Mouse (Mus musculus): Measurements from ENCODE around the gene Habp4.

Gene Habp4

DNA sequence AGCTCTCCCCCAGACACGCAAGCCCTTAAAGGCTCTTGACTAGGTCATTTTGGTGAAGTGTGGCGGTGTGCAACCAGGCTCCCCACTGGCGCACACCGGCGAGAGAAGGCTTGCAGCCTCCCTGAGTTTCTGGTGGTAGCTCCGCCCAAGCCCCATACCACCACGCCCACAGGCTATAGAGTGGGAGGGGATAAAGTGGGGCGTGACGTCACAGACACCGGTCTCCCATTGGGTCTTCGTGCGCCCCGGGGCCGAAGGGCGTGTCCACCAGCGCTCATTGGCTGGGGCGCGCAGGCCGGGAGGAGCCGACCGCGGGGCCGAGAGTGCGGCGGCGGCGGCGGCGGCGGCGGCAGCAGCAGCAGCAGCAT lies at the start of gene Habp4:
TSS of gene Habp4 (plus strand) at position 277 of the 368 bp plus-strand sequence.
- DNase-seq (ENCODE audit: low spot score in 2 of 2), result peak; percentile 98

DNA sequence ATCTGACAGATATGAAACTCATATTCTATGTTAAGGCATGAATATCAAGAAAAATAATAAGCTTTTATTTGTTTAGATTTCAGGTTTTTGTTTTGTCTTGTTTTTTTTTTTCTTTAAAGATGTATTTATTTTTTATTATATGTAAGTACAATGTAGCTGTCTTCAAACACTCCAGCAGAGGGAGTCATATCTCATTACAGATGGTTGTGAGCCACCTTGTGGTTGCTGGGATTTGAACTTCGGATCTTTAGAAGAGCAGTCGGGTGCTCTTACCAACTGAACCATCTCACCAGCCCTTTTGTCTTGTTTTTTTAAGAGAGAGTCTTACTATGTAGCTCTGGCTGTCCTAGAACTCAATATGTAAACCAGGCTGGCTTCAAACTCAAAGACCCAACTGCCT lies 44.2 kb upstream of the Habp4 start:
- no peak for DNase-seq (ENCODE audit: low spot score in 2 of 2)

DNA sequence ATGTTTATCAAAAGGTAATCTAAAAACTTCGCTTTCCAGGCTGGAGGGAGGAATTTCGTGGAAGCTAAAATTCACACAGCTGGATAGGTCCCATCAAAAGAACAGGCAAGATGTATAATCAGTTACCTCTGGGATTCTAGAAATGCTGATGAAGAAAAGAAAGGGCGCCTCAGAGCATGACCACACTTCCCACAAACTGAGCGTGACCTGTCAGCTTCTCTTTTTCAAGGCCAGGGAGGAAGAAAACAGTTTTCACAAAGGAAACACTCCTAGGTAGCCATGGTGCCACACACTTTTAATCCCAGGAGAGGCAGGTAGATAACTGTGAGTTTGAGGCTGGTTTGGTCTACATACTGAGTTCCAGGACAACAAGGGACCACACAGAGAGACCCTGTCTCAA lies 40.9 kb upstream of the Habp4 start:
- DNase-seq (ENCODE audit: low spot score in 2 of 2), result peak; percentile 9 to 10

DNA sequence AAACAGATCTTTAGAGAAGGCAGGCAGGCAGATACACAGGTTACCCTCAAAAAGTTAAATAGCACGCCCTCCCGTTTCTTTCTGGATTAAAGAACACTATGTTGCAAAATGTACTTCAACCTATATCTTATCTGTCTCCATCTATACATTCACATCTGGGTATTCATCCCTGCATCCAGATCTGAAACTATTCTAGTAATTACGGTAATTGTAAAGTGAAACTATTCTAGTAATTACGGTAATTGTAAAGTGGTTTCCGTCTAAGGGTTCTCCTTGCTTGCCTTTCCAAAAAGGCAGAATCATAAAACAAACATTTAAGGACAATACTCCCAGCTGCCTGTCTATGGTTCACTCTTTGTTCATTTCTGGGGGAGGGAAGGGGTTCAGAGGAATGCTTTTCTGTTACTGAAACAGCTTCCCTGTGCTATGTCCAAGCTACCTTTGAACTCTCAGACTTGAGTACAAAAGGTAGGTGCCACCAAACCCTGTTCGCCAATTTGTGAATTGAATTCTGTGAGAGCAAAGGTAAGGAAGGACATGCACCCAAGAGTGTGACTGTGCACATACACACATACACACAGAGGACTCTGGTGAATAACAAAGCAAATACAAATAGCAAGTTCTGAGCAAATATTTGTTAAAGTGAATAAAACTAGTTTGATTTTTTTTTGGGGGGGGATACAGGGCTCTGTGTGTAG lies 38.0 kb upstream of the Habp4 start:
- no peak for DNase-seq (ENCODE audit: low spot score in 2 of 2)

DNA sequence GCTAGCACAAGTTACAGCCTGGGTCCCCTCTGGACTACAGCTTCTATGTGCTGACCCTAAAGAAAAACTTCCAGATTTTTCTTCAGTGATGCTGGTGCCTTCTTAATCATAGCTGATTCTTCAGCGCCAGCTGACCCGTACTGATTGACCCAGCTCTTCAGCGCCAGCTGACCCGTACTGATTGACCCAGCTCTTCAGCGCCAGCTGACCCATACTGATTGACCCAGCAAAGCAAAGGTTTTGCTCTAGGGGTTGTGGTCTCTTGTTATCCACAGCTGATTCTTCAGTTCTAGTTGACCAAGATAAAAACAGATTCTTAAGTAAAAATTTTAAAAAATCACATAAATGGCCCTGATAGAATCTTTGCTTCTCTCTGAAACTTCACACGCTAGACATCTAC lies 36.7 kb upstream of the Habp4 start:
- DNase-seq (ENCODE audit: low spot score in 2 of 2), result no peak

DNA sequence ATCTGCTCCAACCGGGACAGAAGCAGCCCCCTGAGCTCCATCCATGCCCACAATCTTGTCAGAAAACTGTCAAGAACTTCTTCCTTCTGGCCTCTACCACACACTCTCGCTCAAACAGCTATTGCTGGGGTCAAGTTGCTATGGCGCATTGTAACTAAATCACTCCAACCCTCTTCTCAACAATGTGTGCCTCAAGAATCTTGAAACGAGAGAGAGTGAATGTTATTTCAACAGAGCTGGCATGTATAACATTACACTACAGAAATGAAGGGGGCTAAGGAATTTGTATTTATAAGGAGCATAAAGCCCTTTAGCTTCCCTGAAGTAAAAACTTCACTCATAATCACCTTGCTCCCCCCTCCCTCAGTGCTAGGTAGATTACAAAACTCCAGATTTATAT lies 35.3 kb upstream of the Habp4 start:
- DNase-seq (ENCODE audit: low spot score in 2 of 2), result no peak

DNA sequence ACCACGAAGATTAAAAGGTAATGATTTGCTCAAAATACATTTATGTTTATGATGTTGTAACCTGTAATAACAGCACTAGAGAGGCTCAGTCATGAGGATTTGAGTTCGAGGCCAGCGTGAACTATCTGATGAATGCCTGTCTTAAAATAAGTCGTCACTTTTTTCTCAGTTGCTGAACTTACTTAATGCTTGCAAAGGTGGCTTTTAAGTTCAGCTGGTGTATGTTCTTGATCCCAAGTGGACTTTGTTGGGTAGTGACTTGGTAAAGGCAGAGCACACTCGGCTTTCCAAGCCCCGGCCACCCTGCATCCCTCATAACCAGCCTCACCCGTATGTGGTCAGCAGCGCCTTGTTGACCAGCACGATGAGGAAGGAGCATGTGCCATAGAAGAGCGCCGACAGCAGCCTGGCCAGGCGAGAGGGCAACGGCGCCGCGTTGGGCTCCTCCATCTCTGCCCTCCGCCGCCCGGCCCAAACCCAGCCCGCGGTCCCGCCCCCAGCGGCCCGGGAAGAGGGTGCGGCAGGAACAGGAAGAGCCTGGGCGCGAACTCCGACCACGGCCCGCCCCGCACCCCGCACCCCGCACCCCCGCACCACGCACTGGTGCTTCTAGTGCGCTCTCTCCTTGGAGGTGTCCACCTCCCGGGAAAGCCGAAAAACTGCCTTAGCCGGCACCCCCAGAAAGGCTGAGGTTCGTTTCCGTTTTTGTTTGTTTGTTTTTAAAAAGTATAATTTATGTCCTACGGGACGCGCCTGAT lies 32.6 kb upstream of the Habp4 start, which contains the start of gene Slc35d2:
TSS of gene Slc35d2 (minus strand) at position 511 of the 758 bp plus-strand sequence.
- peak; percentile 74 to 77 for DNase-seq (ENCODE audit: low spot score in 2 of 2)

DNA sequence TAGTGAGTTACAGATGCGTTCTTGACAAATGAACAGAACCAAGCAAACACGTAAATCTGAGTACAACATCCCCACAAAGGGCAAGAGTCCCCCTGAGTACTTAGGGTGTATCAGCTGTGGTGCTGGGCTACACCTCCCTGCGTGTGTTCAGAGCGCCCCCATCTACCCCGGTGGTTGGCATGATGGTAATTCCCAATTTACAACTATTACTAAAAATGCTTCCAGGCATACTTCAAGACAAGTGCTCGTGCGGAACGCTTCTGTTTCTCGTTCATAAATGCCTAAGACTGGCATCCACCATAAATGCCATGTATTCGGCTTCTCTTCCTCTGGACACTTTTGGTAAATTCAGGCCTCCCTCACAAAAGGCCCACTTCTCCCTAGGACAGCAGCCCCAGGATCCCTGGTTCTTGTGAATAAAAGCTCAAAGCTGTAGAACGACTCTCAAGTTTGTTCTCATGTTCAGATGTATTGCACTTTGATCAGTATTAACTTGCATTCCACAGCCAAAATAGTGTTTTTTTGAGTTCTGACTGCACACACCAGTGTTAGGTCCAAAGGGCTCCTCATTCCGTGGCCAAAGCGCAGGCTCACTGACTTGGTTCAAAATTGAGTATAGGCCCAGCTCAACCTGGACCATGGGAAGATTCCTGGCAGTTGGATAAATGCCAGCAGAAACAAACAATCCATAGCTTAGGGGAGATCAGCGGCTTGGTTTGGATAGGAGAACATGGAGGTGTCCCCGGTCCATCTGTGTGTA lies 31.8 kb upstream of the Habp4 start:
- peak; percentile 63 to 72 for DNase-seq (ENCODE audit: low spot score in 2 of 2)

DNA sequence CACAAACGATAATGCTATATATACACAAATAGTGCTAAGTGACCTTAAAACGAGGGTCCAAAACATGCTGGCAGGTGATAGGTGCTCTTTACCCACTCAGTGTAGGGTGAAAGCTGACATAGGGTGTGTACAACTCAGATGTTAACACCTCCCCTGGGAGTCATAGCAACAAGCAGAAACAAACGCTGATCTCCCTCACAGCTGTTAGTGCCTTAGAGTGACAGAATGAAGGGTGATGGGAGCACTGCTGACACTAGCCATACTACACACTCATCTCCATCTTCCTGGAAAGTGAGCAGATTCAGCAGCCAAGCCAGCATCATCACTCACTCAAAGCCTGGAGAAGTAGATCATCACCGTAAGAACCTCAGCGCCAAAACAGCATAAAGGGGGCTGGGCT lies 11.5 kb upstream of the Habp4 start:
- no peak for DNase-seq (ENCODE audit: low spot score in 2 of 2)

DNA sequence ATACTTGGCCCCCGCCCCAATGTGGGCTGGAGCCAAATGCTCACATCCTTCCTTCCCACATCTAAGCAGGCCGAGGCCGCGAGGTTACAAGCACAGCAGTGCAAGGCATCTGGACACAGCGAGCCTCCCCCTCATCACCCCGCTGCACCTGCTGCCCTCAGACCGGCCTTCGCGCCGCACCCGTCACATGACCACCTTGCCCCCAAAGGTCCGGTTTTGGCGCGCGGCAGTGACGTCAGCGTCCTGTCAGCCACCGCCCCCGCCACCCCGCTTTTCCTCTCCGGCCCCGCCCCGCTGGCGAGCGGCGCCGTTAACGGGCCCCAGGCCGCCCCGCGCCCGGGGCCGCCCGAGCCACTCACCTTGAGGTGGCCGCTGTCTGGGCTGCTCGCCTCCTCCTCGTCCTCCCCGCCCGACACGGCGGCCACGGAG lies 9.4 kb upstream of the Habp4 start:
- DNase-seq (ENCODE audit: low spot score in 2 of 2), result peak; percentile 86 to 88

DNA sequence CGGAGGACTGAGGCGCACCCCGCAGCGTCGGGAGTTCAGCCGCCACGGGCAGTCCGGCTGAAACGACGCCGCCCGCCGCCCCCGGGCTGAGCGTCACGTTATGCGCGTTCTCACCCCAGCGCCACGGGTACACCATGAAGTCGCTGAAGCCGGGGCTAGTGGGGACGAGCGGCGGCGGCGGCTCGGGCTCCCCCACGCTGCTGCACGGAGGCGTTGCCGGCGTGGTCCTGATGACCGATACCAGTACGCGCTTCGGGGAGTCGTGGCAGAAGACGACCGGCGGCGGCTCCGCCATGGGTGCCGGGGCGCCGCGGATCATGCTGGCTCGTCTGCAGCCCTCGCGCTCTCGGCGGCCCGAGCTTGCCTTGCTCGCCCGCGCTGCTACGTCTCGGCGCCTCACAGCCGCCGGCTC lies 8.9 kb upstream of the Habp4 start:
- no peak for DNase-seq (ENCODE audit: low spot score in 2 of 2)

DNA sequence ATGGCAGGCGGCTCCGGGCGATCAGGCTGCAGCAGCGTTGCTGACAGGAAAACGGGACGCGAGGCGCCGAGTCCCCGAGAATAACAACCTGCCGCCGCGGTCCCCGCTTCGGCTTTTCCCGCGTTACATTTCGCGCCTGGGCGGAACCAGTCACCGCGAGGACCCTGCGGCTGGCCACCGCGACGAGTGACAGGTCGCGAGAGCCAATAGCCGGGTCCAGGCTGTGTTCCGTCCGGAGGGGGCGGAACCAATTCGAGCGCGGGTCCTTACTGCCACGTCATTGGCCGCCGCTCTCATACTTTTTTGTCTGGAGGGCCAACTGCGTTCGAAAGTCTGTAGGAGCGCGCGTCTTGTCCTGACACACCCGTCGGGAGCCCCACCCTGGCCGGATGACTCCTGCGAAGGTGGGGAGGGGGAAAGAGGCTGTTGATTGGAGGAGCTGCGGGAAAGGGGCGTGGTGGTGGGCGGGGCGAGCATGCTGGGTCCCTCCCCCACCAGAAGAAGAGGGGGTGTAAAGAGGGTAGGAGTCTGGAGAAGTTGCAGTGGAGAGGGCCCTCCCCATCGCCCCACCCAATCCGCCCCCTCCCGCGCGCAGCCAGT lies 8.4 kb upstream of the Habp4 start, which contains the start of gene Zfp367:
TSS of gene Zfp367 (minus strand) at position 120 of the 600 bp plus-strand sequence.
- DNase-seq (ENCODE audit: low spot score in 2 of 2), result peak; percentile 99 to 100

DNA sequence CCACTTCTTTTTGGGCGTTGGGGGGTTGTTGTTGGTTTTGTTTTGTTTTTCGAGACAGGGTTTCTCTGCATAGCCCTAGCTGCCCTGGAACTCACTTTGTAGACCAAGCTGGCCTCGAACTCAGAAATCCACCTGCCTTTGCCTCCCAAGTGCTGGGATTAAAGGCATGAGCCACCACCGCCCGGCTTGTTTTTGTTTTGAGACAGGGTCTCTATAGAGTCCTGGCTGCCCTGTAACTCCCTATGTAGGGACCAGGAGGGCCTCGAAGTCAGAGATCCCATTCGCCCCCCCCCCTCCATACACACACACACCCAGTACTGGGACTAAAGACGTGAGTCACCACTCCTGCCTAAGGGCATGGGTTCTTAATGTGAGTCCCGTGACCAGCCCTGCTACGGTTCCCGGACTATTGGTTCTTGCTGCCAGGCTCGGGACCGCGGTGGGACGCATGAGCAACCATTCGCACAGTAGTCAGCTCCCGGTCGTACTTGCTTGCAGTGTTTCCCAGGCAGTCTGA lies 7.8 kb upstream of the Habp4 start:
- peak; percentile 38 to 48 for DNase-seq (ENCODE audit: low spot score in 2 of 2)

DNA sequence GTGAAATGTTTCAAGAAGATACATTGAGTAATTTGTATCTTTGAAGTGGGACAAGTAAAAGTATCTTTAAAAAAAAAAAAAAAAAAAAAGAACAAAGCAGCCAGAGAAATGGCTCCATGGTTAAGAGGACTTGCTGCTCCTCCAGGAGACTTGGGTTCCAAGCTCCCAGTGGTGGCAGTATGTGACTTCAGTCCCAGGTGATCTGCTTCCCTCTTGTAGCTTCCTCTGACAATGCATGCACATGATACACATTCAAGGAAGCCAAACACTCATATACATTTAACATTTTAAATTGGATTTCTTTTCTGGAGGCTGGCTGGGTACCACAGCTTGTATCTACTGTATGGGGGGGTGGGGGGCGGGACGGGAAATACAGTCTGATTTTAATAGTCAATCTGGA lies 7.0 kb upstream of the Habp4 start:
- DNase-seq (ENCODE audit: low spot score in 2 of 2), result no peak

DNA sequence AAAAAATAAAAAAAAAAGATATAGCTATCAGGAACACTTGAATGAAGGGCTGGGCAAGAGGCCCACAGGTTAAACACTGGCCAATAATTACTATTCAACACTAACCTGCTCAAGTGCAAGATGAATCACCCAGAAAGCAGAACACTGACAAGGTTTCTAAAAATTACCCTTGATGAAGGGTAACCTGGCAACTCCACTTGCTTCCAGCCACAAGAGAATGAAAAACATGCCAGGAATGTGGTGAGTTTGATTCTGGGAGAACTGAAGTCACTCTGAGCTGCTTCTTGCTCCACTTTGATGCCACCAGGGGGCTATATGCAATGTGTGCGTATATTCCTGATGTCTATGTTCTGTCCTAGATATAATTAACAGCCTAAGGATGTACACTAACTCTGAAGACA lies 6.5 kb upstream of the Habp4 start:
- DNase-seq (ENCODE audit: low spot score in 2 of 2), result no peak

DNA sequence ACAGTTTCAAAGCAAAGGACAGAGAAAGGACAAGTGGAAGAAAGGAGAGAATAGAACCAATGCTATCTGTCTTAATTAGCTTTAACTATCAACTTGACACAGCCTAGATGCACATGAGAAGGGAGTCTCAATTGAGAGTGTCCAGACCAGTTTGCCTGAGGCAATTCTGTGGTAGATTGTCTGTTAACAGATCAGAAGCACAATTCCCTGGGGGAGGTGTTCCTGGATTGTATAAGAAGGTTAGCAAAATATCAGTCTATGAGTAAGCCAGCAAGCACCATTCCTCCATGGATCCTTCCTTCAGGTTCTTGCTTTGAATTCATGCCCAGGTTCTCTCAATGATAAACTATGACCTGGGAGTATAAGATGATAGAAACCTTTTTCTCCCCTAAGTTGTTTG lies 4.7 kb upstream of the Habp4 start:
- no peak for DNase-seq (ENCODE audit: low spot score in 2 of 2)

DNA sequence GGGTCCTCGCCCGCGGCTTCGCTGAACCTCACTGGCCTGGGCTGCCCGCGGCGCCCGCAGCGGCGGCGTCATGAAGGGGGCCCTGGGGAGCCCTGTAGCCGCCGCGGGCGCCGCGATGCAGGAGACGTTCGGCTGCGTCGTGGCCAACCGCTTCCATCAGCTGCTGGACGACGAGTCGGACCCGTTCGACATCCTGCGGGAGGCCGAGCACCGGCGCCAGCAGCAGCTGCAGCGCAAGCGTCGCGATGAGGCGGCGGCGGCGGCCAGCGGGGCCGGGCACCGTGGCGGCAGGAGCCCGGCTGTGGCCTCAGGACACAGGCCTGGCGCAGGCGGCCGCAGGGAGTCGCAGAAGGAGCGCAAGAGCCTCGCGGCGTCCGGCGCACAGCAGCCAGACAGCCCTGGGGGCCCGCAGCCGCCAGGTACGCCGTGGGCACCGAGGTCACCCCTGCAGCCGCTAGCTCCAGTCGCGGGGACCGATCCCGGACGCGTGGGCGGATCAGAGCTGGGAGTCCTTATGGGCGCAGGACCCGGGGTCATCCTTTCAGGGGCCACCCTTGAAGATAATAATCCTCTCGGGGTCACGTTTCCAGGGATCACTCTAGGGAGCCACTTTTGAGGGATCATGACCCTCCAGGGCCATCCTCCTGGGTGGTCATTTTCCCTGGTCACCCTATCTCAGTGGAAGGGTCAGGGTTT lies 440 bp downstream of the Habp4 start:
- DNase-seq (ENCODE audit: low spot score in 2 of 2), result peak in 1 of 2 experiments; percentile 18

DNA sequence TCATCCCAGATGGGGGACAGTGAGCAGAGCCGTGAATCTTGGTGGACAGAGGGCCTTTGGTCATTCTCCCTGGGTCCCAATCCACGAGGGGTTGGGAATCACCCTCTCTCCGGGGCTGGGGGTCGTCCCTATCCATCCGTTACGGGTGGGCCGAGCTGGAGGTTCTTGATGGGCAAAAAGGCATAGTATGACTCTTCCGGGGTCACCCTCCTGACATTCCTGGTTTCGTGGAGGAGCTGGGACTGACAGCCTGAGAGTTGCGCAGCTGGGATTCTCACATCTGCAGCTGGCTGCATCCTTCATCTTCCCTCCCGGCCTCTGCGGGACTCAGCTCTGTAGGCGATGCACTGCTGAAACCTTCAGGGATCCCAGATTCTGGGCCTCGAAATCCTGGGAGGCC lies 1.0 kb downstream of the Habp4 start:
- DNase-seq (ENCODE audit: low spot score in 2 of 2), result no peak

DNA sequence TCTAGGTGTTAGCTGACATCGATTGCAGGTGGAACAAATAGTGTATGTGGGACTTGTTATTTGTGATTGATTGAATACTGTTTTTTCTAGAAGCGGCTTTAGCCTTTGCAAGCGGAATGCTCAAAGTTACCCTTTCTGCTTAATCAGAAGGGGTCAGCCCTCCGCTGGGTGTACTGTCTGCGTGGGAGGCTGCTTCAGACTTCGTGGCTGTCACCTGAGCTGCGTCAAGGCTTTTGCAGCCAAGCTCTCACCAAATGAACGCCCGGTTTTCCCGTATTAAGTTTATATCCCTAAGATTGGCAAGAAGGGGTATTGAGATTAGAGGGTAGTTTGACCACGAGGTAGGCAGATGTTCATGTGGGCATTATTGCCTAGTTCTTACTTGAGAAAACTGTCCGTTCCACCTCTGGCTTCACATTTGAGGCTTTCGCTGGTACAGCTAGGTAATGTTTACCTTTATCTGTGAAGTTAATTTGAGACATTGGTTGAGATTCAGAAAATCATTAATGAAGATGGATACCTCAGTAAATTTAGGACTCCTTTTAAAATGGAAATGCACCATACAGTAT lies 1.6 kb downstream of the Habp4 start:
- DNase-seq (ENCODE audit: low spot score in 2 of 2), result no peak

DNA sequence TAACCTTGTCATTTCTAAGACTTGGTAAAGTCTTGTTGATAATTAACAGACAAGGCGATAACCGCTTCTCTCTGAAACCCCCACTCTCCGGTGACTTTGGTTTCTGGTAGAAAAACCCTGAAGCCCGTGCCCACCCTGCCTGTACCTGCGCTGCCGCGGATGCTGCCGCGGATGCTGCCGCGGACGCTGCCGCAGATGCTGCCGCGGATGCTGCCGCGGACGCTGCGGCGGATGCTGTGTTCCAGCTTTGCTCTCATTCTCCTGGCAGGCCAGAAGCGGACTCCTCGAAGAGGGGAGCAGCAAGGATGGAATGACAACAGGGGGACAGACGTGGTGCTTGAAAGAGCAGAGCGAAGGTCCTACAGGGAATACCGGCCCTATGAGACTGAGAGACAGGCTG lies 8.1 kb downstream of the Habp4 start:
- DNase-seq (ENCODE audit: low spot score in 2 of 2), result no peak

DNA sequence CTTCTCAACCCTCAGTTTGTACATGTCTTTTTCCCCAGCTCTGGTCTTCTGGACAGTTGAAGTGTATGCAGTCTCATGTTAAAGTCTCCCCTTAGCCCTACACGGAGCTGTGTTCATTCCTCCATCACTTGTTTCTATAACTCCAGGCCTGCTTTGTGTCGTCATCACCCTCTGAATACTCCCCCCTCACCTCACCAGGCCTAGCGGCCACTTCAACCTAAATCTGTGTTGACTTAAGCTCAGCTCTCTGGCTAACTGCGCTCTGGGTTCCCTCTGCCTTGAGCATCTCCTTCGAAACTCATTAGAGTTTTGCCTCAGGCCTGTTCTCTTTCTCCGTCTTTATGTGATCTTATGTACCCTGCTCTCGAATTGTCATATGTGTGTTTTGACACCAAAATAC lies 16.4 kb downstream of the Habp4 start:
- no peak for DNase-seq (ENCODE audit: low spot score in 2 of 2)

All from spleen, postnatal 36 days (tissue).